Mouse (Mus musculus): ENCODE measurements around the gene Casr.

DNA sequence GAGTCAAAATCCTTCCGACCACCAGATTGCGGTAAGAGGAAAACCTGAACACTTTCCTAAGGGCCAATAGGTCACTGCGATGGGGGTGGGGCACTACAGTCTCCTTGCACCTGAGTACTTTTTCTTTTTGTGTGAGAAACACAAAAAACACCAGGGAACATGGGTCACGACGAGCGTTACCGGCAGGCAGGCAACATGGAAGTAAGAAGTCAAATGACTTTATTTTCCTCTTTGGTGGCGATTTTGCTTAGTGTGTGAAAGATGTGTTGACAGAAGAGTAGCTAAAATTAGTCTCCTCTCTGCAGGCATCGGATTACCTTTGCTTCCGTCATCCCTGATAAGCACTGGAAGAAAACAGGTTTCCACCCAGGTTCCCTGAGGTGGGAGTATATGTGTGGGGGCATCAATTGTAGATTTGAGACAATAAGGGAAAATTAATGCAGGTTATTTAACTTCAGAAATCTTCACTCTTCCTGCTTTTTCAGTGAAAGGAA is 6.2 kb downstream of the Casr start:
- TF ChIP-seq HCFC1 (IDR thresholded peaks at IDR 0.05; ENCODE audit: borderline replicate concordance, insufficient read depth, low read length), result no peak
- no peak for TF ChIP-seq ZNF384 (IDR thresholded peaks at IDR 0.05; ENCODE audit: low read depth, low read length)
- TF ChIP-seq MAFK (IDR thresholded peaks at IDR 0.05; ENCODE audit: insufficient read depth, low read depth, low read length), result no peak
- no peak for TF ChIP-seq CHD2 (IDR thresholded peaks at IDR 0.05; ENCODE audit: low read depth, low read length)
- no peak for TF ChIP-seq ZC3H11A (IDR thresholded peaks at IDR 0.05; ENCODE audit: borderline replicate concordance, low read depth, low read length)

Data from ES-E14 (cell line).